Mouse (Mus musculus) retina, postnatal 1 day (tissue): ENCODE measurements at regions not wholly inside any gene's neighbourhood (a gene's known extent, or its start where the extent isn't known, plus 50 kb on each side); places are given as distances from the start of the nearest gene placed in this dataset.
A peak's percentile ranks its signal among the peaks of the same experiment; 100 is the strongest.
"Not testable (repeated sequence)": the region's sequence is repeated elsewhere in the genome, so short reads cannot be mapped to it uniquely, and the experiment has no call there.

Experiments
- DNase-seq: peaks from one replicate; pipeline ENCODE4 v3.0.0-alpha.2; 2012

GRCm38 (mm10) chr8:56932421-56932820 is 381.5 kb downstream of the Fbxo8 start:
- DNase-seq, result no peak

- no peak for DNase-seq
Observed at GRCm38 (mm10) chr8:56962186-56962585, 358.6 kb upstream of the Hand2 start.

- DNase-seq, result no peak
Observed at GRCm38 (mm10) chr8:56970311-56970710, 350.5 kb upstream of the Hand2 start.

GRCm38 (mm10) chr8:56978994-56979393 is 341.8 kb upstream of the Hand2 start:
- no peak for DNase-seq

- no peak for DNase-seq
Observed at GRCm38 (mm10) chr8:56979416-56979815, 341.4 kb upstream of the Hand2 start.

- DNase-seq, result no peak
Observed at GRCm38 (mm10) chr8:57010318-57011024, 310.3 kb upstream of the Hand2 start.

GRCm38 (mm10) chr8:57013813-57014320 is 306.9 kb upstream of the Hand2 start:
- peak; percentile 40 for DNase-seq

- DNase-seq, result no peak
Observed at GRCm38 (mm10) chr8:57016329-57016728, 304.5 kb upstream of the Hand2 start.

GRCm38 (mm10) chr8:57028096-57028495 is 292.7 kb upstream of the Hand2 start:
- DNase-seq, result not testable (repeated sequence)

GRCm38 (mm10) chr8:57048490-57048889 is 272.3 kb upstream of the Hand2 start:
- no peak for DNase-seq

- DNase-seq, result no peak
Observed at GRCm38 (mm10) chr8:57048909-57049308, 271.9 kb upstream of the Hand2 start.

GRCm38 (mm10) chr8:57052661-57053060 is 268.1 kb upstream of the Hand2 start:
- no peak for DNase-seq

GRCm38 (mm10) chr8:57076995-57077394 is 243.8 kb upstream of the Hand2 start:
- DNase-seq, result peak; percentile 4

- DNase-seq, result no peak
Observed at GRCm38 (mm10) chr8:57086811-57087210, 234.0 kb upstream of the Hand2 start.

GRCm38 (mm10) chr8:57092403-57092802 is 228.4 kb upstream of the Hand2 start:
- no peak for DNase-seq

- DNase-seq, result no peak
Observed at GRCm38 (mm10) chr8:57095169-57095568, 225.6 kb upstream of the Hand2 start.

GRCm38 (mm10) chr8:57110765-57111402 is 209.9 kb upstream of the Hand2 start:
- not testable (repeated sequence) for DNase-seq

- no peak for DNase-seq
Observed at GRCm38 (mm10) chr8:57111403-57111771, 209.4 kb upstream of the Hand2 start.

- no peak for DNase-seq
Observed at GRCm38 (mm10) chr8:57113915-57114314, 206.9 kb upstream of the Hand2 start.

GRCm38 (mm10) chr8:57115303-57115702 is 205.5 kb upstream of the Hand2 start:
- no peak for DNase-seq

- DNase-seq, result peak; percentile 2
Observed at GRCm38 (mm10) chr8:57134041-57134440, 186.7 kb upstream of the Hand2 start.

GRCm38 (mm10) chr8:57134726-57135125 is 186.1 kb upstream of the Hand2 start:
- DNase-seq, result no peak

GRCm38 (mm10) chr8:57148036-57148435 is 172.7 kb upstream of the Hand2 start:
- DNase-seq, result no peak

GRCm38 (mm10) chr8:57191153-57191552 is 129.6 kb upstream of the Hand2 start:
- DNase-seq, result no peak
